Mouse (Mus musculus): ENCODE data around the gene Lrrn4.

DNA sequence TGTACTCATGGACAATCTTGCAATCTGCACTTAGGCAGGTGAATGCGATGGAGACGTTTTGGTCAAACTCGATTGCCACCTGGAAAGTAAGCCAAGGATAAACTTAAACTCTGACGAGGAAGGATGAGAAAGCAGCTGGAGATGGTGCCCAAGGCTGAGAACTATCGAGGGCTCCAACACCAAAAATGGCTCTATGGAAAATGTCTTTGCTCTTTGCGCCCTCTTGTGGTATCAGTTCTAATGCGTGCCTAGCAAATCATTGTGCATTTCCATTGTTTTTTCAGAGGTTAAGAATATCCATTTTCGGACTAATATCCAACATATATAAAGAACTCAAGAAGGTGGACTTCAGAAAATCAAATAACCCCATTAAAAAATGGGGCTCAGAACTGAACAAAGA is 26.1 kb upstream of the Lrrn4 start:
- TF ChIP-seq CTCF (IDR thresholded peaks at IDR 0.05; ENCODE audit: insufficient read depth, low read depth, low read length) = no peak
- TF ChIP-seq POLR2A (IDR thresholded peaks at IDR 0.05; ENCODE audit: insufficient read depth, low read depth, low read length) = no peak

Measured in olfactory bulb, adult 2 months (tissue).